Mouse (Mus musculus) intestine, embryonic 15.5 days (tissue): ENCODE measurements around the gene Lcn6. TPM values are rescaled to one million over a fixed set of nuclear protein-coding genes. Genes with fewer than 3 reads are reported as not detected.
"Not testable (repeated sequence)": the region's sequence is repeated elsewhere in the genome, so short reads cannot be mapped to it uniquely, and the experiment has no call there.

Experiments used
- ATAC-seq: fragments of 200-750 bp; cut with Nextera tagmentation; 2 replicates; pipeline ENCODE4 v1.8.0; 2017; ENCODE audit warnings: moderate TSS enrichment, moderate library complexity
- H3K27ac ChIP-seq: fragments of 300-500 bp; sonication (generic); 2 replicates; pipeline ENCODE4 v1.5.1; 2015; ENCODE audit warnings: mild to moderate bottlenecking, inconsistent platforms
- H3K27me3 ChIP-seq: fragments of 300-500 bp; sonication (generic); replicated peaks from 2 replicates; pipeline ENCODE4 v1.6.1; 2015; ENCODE audit warnings: inconsistent platforms
- H3K36me3 ChIP-seq: fragments of 300-500 bp; sonication (generic); 2 replicates; pipeline ENCODE4 v1.6.1; 2015; ENCODE audit warnings: inconsistent platforms
- H3K4me1 ChIP-seq: fragments of 300-500 bp; sonication (generic); replicated peaks from 2 replicates; pipeline ENCODE4 v1.6.1; 2015; ENCODE audit warnings: inconsistent platforms
- H3K4me2 ChIP-seq: fragments of 300-500 bp; sonication (generic); replicated peaks from 2 replicates; pipeline ENCODE4 v1.6.1; 2015; ENCODE audit warnings: mild to moderate bottlenecking, inconsistent platforms
- H3K4me3 ChIP-seq: fragments of 300-500 bp; sonication (generic); replicated peaks from 2 replicates; pipeline ENCODE4 v1.5.1; 2015; ENCODE audit warnings: inconsistent platforms
- H3K9ac ChIP-seq: fragments of 300-500 bp; sonication (generic); 2 replicates; pipeline ENCODE4 v1.6.1; 2015; ENCODE audit warnings: inconsistent platforms
- H3K9me3 ChIP-seq: fragments of 300-500 bp; sonication (generic); 2 replicates; pipeline ENCODE4 v1.6.1; 2016; ENCODE audit warnings: inconsistent platforms
- WGBS: fragments of 180-500 bp; shearing (Covaris S2); methylation state at CpG from one replicate; pipeline ENCODE4 v1.1.7; 2015; 5-methylcytosine and 5-hydroxymethylcytosine counted together
- polyA plus RNA-seq: library from polyadenylated mRNA; unstranded; fragments of >200 nt; fragmentation: Nextera tagmentation; extraction: Ambion mirVana; gene quantifications from 2 replicates; pipeline ENCODE4 v1.2.1, GENCODE M21; 2015

The Lcn6 gene
- polyA plus RNA-seq, 1 experiment from 2014 or later: not detected

GRCm38 (mm10) chr2:25663511-25663910 is 13.1 kb upstream of the Lcn6 start:
- no peaks in the 10 kb centered on the region for H3K27me3 ChIP-seq
- no peaks in the 10 kb centered on the region for H3K9me3 ChIP-seq
- 71% methylated on average over 1 of the region's 1 CpGs for WGBS
- H3K9ac ChIP-seq: no peak overlapping the region
- H3K4me2 ChIP-seq: no peak overlapping the region
- no peaks in the 10 kb centered on the region for H3K4me1 ChIP-seq
- ATAC-seq: 0 out of 2 replicates have a peak, but pooled peaks have one; percentile 23
- no peak overlapping the region for H3K27ac ChIP-seq
- no peak overlapping the region for H3K4me3 ChIP-seq
- H3K36me3 ChIP-seq: no peaks in the 10 kb centered on the region

- ATAC-seq: no peak
- H3K4me2 ChIP-seq: no peak overlapping the region
- no peaks in the 10 kb centered on the region for H3K9me3 ChIP-seq
- 83% methylated on average over 5 of the region's 5 CpGs for WGBS
- H3K36me3 ChIP-seq: no peaks in the 10 kb centered on the region
- no peak overlapping the region for H3K27ac ChIP-seq
- no peaks in the 10 kb centered on the region for H3K4me1 ChIP-seq
- H3K4me3 ChIP-seq: no peak overlapping the region
- H3K27me3 ChIP-seq: no peaks in the 10 kb centered on the region
- H3K9ac ChIP-seq: no peak overlapping the region
Measured at GRCm38 (mm10) chr2:25664125-25664524, 12.5 kb upstream of the Lcn6 start.

- H3K4me2 ChIP-seq: no peak overlapping the region
- no peak overlapping the region for H3K4me3 ChIP-seq
- H3K9ac ChIP-seq: no peak overlapping the region
- no peaks in the 10 kb centered on the region for H3K9me3 ChIP-seq
- H3K27ac ChIP-seq: no peak overlapping the region
- WGBS: 64% methylated on average over 1 of the region's 1 CpGs
- no peak for ATAC-seq
- no peaks in the 10 kb centered on the region for H3K27me3 ChIP-seq
- no peaks in the 10 kb centered on the region for H3K36me3 ChIP-seq
- no peaks in the 10 kb centered on the region for H3K4me1 ChIP-seq
Measured at GRCm38 (mm10) chr2:25666516-25666915, 10.1 kb upstream of the Lcn6 start.

GRCm38 (mm10) chr2:25679559-25679958 is 3.0 kb downstream of the Lcn6 start:
- no peak overlapping the region for H3K9ac ChIP-seq
- H3K36me3 ChIP-seq: no peaks in the 10 kb centered on the region
- no peaks in the 10 kb centered on the region for H3K9me3 ChIP-seq
- no peak for ATAC-seq
- H3K4me2 ChIP-seq: no peak overlapping the region
- H3K4me1 ChIP-seq: no peaks in the 10 kb centered on the region
- no peaks in the 10 kb centered on the region for H3K27me3 ChIP-seq
- no peak overlapping the region for H3K4me3 ChIP-seq
- WGBS: 81% methylated on average over 6 of the region's 6 CpGs
- no peak overlapping the region for H3K27ac ChIP-seq

GRCm38 (mm10) chr2:25682426-25682825 is 5.8 kb downstream of the Lcn6 start, which contains the start of gene Lcn10:
Lcn10 (plus strand) TSS chr2:25682726.
- Histone ChIP-seq H3K4me1 (no peaks in the 10 kb centered on the region), H3K27me3 (no peaks in the 10 kb centered on the region), H3K9ac (no peak within 1 kb of the TSS), H3K9me3 (no peaks in the 10 kb centered on the region), H3K36me3 (no peaks in the 10 kb centered on the region), H3K4me3 (no peak within 1 kb of the TSS), H3K27ac (no peak within 1 kb of the TSS), H3K4me2 (no peak within 1 kb of the TSS)
- 69% methylated on average over 2 of the region's 2 CpGs for WGBS
- ATAC-seq: no peak

GRCm38 (mm10) chr2:25686941-25687340 is 10.4 kb downstream of the Lcn6 start:
- no peak overlapping the region for H3K4me2 ChIP-seq
- 52% methylated on average over 2 of the region's 4 CpGs for WGBS
- no peak overlapping the region for H3K9ac ChIP-seq

GRCm38 (mm10) chr2:25694605-25695004 is 18.0 kb downstream of the Lcn6 start:
- Histone ChIP-seq H3K4me3 (no peak overlapping the region), H3K9ac (no peak overlapping the region), H3K27ac (no peak overlapping the region), H3K4me2 (no peak overlapping the region), H3K27me3 (no peaks in the 10 kb centered on the region), H3K36me3 (no peaks in the 10 kb centered on the region), H3K9me3 (no peaks in the 10 kb centered on the region), H3K4me1 (no peaks in the 10 kb centered on the region)
- peak; percentile 70 for ATAC-seq

More at GRCm38 (mm10) chr2:25686941-25687340, 10.4 kb downstream of the Lcn6 start:
- Histone ChIP-seq H3K9me3 (no peaks in the 10 kb centered on the region), H3K27ac (no peak overlapping the region), H3K27me3 (no peaks in the 10 kb centered on the region), H3K4me3 (no peak overlapping the region), H3K36me3 (no peaks in the 10 kb centered on the region), H3K4me1 (no peaks in the 10 kb centered on the region)
- ATAC-seq: no peak

GRCm38 (mm10) chr2:25696951-25697350 is 20.4 kb downstream of the Lcn6 start:
- Histone ChIP-seq H3K9ac (no peak overlapping the region), H3K4me1 (no peaks in the 10 kb centered on the region), H3K27me3 (no peaks in the 10 kb centered on the region), H3K9me3 (no peaks in the 10 kb centered on the region), H3K36me3 (no peaks in the 10 kb centered on the region), H3K4me2 (no peak overlapping the region), H3K4me3 (no peak overlapping the region), H3K27ac (no peak overlapping the region)
- no peak for ATAC-seq
- 62% methylated on average over 4 of the region's 4 CpGs for WGBS

- Histone ChIP-seq H3K4me3 (no peak overlapping the region), H3K36me3 (no peaks in the 10 kb centered on the region), H3K27me3 (no peaks in the 10 kb centered on the region), H3K9me3 (no peaks in the 10 kb centered on the region), H3K9ac (no peak overlapping the region), H3K4me2 (no peak overlapping the region), H3K27ac (no peak overlapping the region), H3K4me1 (no peaks in the 10 kb centered on the region)
- 88% methylated on average over 2 of the region's 2 CpGs for WGBS
- no peak for ATAC-seq
Measured at GRCm38 (mm10) chr2:25698696-25699095, 22.1 kb downstream of the Lcn6 start.

GRCm38 (mm10) chr2:25699743-25700142 is 23.2 kb downstream of the Lcn6 start, which contains the start of gene Obp2a:
Obp2a (plus strand) TSS chr2:25700043.
- not testable (repeated sequence) for H3K4me3 ChIP-seq, H3K27me3 ChIP-seq, H3K27ac ChIP-seq, H3K9ac ChIP-seq, ATAC-seq, H3K9me3 ChIP-seq, H3K36me3 ChIP-seq, H3K4me2 ChIP-seq, H3K4me1 ChIP-seq
- WGBS: 76% methylated on average over 3 of the region's 3 CpGs

GRCm38 (mm10) chr2:25701001-25701400 is 24.4 kb downstream of the Lcn6 start:
- no peaks in the 10 kb centered on the region for H3K27me3 ChIP-seq
- H3K4me2 ChIP-seq: no peak overlapping the region
- no peaks in the 10 kb centered on the region for H3K4me1 ChIP-seq
- ATAC-seq: no peak
- no peaks in the 10 kb centered on the region for H3K9me3 ChIP-seq
- H3K36me3 ChIP-seq: no peaks in the 10 kb centered on the region
- no peak overlapping the region for H3K27ac ChIP-seq
- H3K9ac ChIP-seq: no peak overlapping the region
- no peak overlapping the region for H3K4me3 ChIP-seq
- 73% methylated on average over 5 of the region's 5 CpGs for WGBS

GRCm38 (mm10) chr2:25703706-25704105 is 27.1 kb downstream of the Lcn6 start:
- WGBS: 69% methylated on average over 4 of the region's 4 CpGs
- H3K36me3 ChIP-seq: peaks cover 3% of the 10 kb centered on the region; the same call in 1 of the 2 replicates
- no peaks in the 10 kb centered on the region for H3K9me3 ChIP-seq
- no peak for ATAC-seq
- H3K4me1 ChIP-seq: peaks cover 8% of the 10 kb centered on the region
- H3K27me3 ChIP-seq: no peaks in the 10 kb centered on the region
- H3K4me3 ChIP-seq: no peak overlapping the region
- no peak overlapping the region for H3K4me2 ChIP-seq
- H3K27ac ChIP-seq: no peak overlapping the region
- no peak overlapping the region for H3K9ac ChIP-seq

- Histone ChIP-seq H3K9me3 (no peaks in the 10 kb centered on the region), H3K27me3 (no peaks in the 10 kb centered on the region), H3K4me1 (peaks cover 10% of the 10 kb centered on the region), H3K9ac (peak within 1 kb of the TSS; percentile 84), H3K27ac (peak within 1 kb of the TSS; percentile 81), H3K36me3 (peaks cover 3% of the 10 kb centered on the region; the same call in 1 of the 2 replicates), H3K4me3 (peak within 1 kb of the TSS; percentile 75), H3K4me2 (peak within 1 kb of the TSS; percentile 90)
- peak; percentile 93 for ATAC-seq
- WGBS: under 1% methylated on average over 78 of the region's 78 CpGs
Measured at GRCm38 (mm10) chr2:25706643-25707481, 30.3 kb downstream of the Lcn6 start, which contains the start of gene Bmyc. Bmyc (plus strand) TSS chr2:25706739.
